Mouse (Mus musculus) urinary bladder, postnatal 25 days (tissue): Measurements from ENCODE around the gene Plscr3.
A peak's percentile ranks its signal among the peaks of the same experiment; 100 is the strongest.
"Not testable (repeated sequence)": the region's sequence is repeated elsewhere in the genome, so short reads cannot be mapped to it uniquely, and the experiment has no call there.

Experiments used
- DNase-seq: peaks from one replicate; pipeline ENCODE4 v3.0.0; 2022; ENCODE audit warnings: low spot score

Plscr3 gene

GRCm38 (mm10) chr11:69828832-69829231, 17.3 kb upstream of the Plscr3 start:
- DNase-seq, result no peak

- DNase-seq, result no peak
Measured at GRCm38 (mm10) chr11:69833554-69833953, 12.6 kb upstream of the Plscr3 start.

- no peak for DNase-seq
Measured at GRCm38 (mm10) chr11:69834001-69834549, 12.1 kb upstream of the Plscr3 start.

DNA sequence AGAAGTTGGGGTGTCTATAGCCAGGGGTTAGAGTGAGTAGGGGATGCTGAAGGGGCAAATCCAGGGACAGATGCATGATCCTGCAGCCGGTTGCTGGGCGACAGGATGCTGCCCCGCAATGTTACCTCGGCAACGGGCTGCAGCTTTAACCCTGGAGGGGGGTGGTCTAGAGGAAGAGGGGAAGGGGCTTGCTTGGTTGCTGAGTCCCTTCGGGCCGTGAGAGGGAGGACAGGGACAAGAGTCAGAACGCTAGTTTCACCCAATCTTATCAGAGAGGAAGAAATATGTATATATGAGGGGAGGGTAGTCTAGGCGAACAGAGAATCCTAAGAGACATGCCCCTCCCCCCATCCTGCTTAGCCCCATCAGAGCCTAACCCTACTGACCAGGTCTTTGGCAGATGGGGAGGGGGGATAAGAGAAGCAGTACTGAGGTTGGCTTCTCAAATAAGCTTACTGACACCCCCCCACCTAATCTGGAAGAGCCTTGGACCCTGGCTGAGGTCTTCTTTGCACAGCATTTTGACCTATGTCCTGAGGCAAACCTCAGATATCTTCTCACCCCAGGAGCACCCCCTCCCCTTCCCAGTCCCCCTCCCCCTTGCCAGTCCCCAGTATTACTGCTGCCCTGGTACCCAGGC, 10.7 kb upstream of the Plscr3 start:
- no peak for DNase-seq

DNA sequence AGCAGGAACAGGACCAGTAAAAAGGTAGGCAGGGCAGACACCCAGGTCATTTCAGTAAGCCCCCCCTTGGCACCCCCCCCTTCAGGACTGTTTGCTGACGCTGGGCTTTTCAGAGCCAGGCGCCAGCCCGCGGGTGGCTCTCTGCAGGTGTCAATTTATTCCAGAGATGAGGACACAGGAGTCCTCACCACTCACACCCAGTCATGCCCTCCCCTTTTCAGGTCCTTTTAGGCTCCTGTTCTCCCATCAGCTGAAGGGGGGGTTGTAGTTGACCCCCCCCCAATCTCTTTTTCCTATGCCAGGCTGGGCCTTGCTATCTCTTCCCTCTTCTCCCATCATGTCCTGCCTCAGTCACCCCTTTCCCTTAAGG, 10.2 kb upstream of the Plscr3 start:
- no peak for DNase-seq

DNA sequence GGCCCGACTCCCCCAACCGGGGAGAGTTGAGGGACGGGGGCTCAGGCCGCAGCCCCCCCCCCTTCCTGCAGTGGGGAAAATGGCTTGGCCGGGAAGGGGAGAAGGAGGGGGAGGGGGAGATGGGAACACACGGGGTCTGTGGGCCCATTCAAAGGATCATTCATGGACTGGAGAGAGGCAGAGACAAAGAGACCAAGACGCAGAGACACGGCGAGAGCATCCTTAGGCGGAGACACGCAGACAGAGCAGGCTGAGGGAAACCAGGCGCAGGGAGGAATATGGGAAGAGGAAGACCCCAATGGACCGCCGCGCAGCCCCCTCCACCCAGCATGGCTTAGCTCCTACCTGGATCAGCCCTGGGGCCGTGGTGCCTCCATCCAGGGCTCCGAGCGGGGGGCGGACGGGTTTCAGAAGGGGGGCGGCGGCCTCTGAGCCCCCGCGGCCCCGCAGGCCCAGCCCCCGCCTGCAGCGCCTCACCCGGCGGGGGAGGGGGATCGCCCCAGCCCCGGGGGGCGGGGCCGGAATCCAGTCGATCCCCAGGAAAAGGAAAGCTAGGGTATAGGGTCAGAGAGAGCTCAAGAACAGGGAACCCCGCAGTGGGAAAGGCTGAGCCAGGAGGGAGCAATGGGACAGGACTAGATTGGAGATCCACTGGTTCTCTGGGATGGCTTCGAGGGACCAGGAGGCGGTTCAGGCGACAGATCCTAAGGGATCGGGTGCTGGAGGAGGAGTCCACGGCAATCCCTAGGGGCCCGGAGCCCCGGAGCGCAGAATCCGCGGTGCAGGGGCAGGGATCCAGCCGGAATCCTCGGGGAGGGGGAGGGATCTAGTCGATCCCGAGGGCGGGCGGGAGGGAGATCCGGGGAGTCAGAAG, 9.2 kb upstream of the Plscr3 start:
- DNase-seq, result no peak

DNA sequence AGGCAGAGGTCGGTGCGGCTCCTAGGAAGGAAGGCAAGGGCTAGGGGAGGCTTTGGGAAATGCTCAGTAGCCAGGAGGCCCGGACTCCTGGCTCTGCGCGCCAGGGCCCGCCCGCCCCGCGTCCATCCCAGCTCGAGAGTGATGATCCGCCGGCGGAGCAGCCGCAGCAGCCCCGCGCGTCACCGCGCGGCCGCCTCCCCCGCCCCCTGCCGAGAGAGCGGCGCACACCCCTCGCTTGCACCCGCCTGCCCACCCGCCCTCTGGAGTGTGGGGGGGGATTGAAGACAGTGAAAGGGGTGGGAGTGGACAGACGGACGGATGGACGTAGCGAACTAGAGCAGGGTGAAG, 8.6 kb upstream of the Plscr3 start, which contains the start of gene Nlgn2:
Nlgn2 (minus strand) TSS at position 181 of the 348 bp plus-strand sequence.
- DNase-seq, result peak; percentile 45

DNA sequence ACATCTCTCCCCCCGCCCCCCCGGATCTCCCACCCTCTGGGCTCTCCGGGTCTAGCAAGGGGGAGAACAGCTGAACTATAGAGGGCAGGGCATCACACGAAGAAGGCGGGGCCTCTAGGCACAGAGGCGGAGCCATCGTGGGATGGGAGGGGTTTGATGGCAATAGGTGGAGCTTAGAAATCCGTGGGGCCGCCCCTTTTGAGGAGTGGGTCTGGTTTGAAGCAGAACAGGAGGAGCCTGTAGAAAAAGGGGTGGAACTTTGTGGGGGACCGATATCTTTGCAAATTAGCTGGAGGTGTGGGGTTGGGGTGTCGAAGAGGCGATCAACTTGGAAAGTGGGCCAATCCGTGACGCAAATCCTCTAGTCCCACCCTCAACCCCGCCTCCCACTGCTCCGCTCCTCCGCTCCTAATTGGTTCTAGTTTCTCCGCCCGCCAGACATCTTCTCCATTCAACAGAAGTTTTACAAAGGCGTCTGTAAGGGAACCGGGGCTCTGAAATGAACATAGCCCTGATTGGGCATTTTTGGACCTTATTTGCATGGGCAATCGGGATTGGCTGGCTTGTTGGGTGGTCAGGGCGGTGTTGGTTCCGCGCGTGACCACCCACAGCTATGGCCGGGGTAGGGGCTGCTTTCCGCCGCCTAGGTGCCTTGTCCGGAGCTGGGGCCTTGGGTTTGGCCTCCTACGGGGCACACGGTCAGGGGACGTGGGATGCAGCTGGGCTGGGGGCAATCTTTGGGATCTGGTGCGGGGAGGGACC, 8.0 kb upstream of the Plscr3 start, which contains the start of gene Tmem256:
Tmem256 (plus strand) TSS at position 563 of the 762 bp plus-strand sequence.
- DNase-seq, result peak; percentile 84

- DNase-seq, result no peak
Measured at GRCm38 (mm10) chr11:69838714-69839104, 7.5 kb upstream of the Plscr3 start.

- DNase-seq, result peak; percentile 61
Measured at GRCm38 (mm10) chr11:69846738-69847688, 837 bp downstream of the Plscr3 start.

GRCm38 (mm10) chr11:69848021-69848420, 1.8 kb downstream of the Plscr3 start:
- no peak for DNase-seq

DNA sequence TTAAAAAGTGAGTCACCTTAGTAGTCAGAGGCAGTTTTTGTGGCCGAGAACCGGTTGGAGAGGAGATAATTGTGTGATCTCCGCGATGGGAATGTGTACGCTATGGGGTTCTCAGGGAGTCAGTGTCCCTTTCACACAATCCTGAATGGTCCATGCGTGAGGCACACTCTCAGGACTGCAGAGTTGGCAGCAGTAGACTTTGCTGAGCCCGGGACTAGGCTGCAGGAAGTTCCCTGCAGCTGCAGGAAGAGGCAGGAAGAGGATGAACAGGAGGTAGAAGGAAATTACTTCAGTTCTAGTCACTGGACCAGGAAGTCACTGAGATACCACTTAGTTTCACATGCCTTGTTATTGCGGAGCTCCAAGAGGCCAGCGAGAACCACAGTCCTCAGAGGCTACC, 3.0 kb downstream of the Plscr3 start:
- DNase-seq, result no peak

DNA sequence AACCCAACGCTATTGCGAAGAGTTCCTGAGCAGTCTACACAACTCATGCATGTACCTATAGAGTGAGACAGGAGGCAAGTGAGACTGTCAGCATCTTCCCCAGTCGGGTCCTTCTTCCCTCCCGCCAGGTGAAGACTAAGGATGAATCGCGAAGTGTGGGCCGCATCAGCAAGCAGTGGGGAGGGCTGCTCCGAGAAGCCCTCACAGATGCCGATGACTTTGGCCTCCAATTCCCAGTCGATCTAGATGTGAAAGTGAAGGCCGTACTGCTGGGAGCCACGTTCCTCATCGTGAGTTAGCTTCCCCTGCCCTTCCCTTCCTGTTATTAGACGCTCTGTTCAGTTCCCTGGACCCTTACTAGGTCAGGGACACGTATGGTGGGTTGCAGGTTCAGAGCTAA, 3.7 kb downstream of the Plscr3 start:
- DNase-seq, result no peak

DNA sequence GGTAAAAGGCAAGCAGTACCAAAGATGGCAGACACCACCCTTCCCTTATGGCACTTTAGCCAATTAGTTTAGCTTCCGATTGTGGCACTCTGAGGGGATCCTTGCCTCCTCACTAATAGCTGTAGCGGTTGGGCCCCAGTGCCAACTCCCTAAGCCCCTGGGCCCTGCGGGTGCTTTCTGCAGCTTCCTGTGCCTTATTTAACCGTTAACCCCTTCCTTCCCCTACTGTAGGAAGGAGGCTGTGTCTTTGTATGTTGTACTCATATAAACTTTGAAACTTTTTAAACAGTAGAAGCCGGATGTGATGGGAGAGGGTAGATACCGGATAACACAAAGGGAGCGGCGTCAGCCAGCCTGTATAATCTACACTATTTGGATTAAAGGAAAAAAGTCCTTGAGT, 4.6 kb downstream of the Plscr3 start:
- no peak for DNase-seq

DNA sequence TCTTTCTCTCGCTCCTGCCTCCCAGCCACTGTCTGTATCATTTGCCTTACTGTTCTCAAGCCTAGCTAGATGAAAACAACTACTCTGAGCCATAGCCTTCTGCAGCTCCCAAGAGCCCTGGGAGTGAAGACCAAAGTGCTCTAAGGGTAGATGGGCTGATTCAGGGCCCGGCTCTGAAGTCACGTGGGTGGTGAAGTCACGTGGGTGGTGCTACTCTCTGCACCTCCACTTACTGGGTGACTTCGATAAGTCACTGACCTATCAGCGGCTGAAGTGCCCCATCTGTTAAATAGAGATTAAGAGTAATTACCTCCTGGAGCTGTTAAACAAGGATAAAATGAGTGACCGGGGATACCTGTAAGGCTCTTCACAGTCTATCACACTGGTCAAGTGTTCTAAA, 7.8 kb downstream of the Plscr3 start:
- no peak for DNase-seq

GRCm38 (mm10) chr11:69854680-69855079, 8.5 kb downstream of the Plscr3 start:
- no peak for DNase-seq

- no peak for DNase-seq
Measured at GRCm38 (mm10) chr11:69855347-69855746, 9.2 kb downstream of the Plscr3 start.

GRCm38 (mm10) chr11:69858113-69858998, 12.2 kb downstream of the Plscr3 start, which contains the start of gene Tnk1:
Tnk1 (minus strand) TSS chr11:69858730.
- no peak for DNase-seq

GRCm38 (mm10) chr11:69863729-69864128, 17.6 kb downstream of the Plscr3 start:
- not testable (repeated sequence) for DNase-seq
